Mouse (Mus musculus) hindbrain, postnatal 0 days (tissue): ENCODE results near the gene Syt1. TPM values are rescaled to one million over a fixed set of nuclear protein-coding genes. Genes with fewer than 3 reads are reported as not detected.

Source experiments
- ATAC-seq: fragments of 200-750 bp; cut with Nextera tagmentation; 2 replicates; pipeline ENCODE4 v1.8.0; 2017; ENCODE audit warnings: mild to moderate bottlenecking, moderate TSS enrichment, moderate library complexity
- DNase-seq: peaks from one replicate; pipeline ENCODE4 v3.0.0-alpha.2; 2015; ENCODE audit warnings: low spot score
- H3K27ac ChIP-seq: fragments of 300-500 bp; sonication (generic); 2 replicates; pipeline ENCODE4 v1.5.1; 2014; ENCODE audit warnings: mild to moderate bottlenecking
- H3K27me3 ChIP-seq: fragments of 300-500 bp; sonication (generic); 2 replicates; pipeline ENCODE4 v1.6.1; 2014; ENCODE audit warnings: low read length, mixed read lengths; ENCODE audit not compliant: insufficient read depth
- H3K36me3 ChIP-seq: fragments of 300-500 bp; sonication (generic); 2 replicates; pipeline ENCODE4 v1.6.1; 2014; ENCODE audit warnings: low read length, mixed read lengths; ENCODE audit not compliant: insufficient read depth
- H3K4me1 ChIP-seq: fragments of 300-500 bp; sonication (generic); 2 replicates; pipeline ENCODE4 v1.6.1; 2014; ENCODE audit warnings: antibody characterized with exemption, low read length, mixed read lengths; ENCODE audit not compliant: insufficient read depth
- H3K4me2 ChIP-seq: fragments of 300-500 bp; sonication (generic); 2 replicates; pipeline ENCODE4 v1.6.1; 2014; ENCODE audit warnings: low read depth, mild to moderate bottlenecking, low read length, moderate library complexity, mixed read lengths
- H3K4me3 ChIP-seq: fragments of 300-500 bp; sonication (generic); 2 replicates; pipeline ENCODE4 v1.5.1; 2014; ENCODE audit warnings: low read length
- H3K9ac ChIP-seq: fragments of 300-500 bp; sonication (generic); replicated peaks from 2 replicates; pipeline ENCODE4 v1.6.1; 2014; ENCODE audit warnings: mild to moderate bottlenecking, low read length, moderate library complexity, mixed read lengths
- H3K9me3 ChIP-seq: fragments of 300-500 bp; sonication (generic); 2 replicates; pipeline ENCODE4 v1.6.1; 2016; ENCODE audit warnings: low read length, mixed read lengths
- CTCF ChIP-seq: IDR thresholded peaks from 2 replicates; pipeline ENCODE4 v1.5.1; 2016; ENCODE audit warnings: antibody characterized with exemption, control low read depth, low read depth
- WGBS: fragments of 180-500 bp; shearing (Covaris S2); extraction: QIAGEN DNeasy Blood & Tissue Kit; methylation state at CpG from one replicate; pipeline ENCODE4 v1.1.7; 2014; 5-methylcytosine and 5-hydroxymethylcytosine counted together
- polyA plus RNA-seq: library from polyadenylated mRNA; unstranded; fragments of >200 nt; fragmentation: Nextera tagmentation; extraction: Ambion mirVana; gene quantifications from 2 replicates; pipeline ENCODE4 v1.2.1, GENCODE M21; 2015
- total RNA-seq: library from RNA; depleted of rRNA; stranded (reverse); fragments of >200 nt; gene quantifications from 2 replicates; pipeline ENCODE4 v1.2.3, GENCODE M21; 2014

The Syt1 gene
- total and polyA plus RNA-seq, 2 experiments from 2014 or later: 96.1 to 147 TPM

GRCm38 (mm10) chr10:108655074-108655473, 355.7 kb downstream of the Syt1 start:
- no peaks in the 10 kb centered on the region for H3K9me3 ChIP-seq
- TF ChIP-seq CTCF: no peak
- H3K9ac ChIP-seq: no peak overlapping the region
- no peak overlapping the region for H3K27ac ChIP-seq
- no peaks in the 10 kb centered on the region for H3K27me3 ChIP-seq
- H3K36me3 ChIP-seq: no peaks in the 10 kb centered on the region
- ATAC-seq: no peak
- no peaks in the 10 kb centered on the region for H3K4me1 ChIP-seq
- WGBS: 92% methylated on average over 11 of the region's 11 CpGs
- DNase-seq: no peak
- H3K4me3 ChIP-seq: no peak overlapping the region
- no peak overlapping the region for H3K4me2 ChIP-seq

DNA sequence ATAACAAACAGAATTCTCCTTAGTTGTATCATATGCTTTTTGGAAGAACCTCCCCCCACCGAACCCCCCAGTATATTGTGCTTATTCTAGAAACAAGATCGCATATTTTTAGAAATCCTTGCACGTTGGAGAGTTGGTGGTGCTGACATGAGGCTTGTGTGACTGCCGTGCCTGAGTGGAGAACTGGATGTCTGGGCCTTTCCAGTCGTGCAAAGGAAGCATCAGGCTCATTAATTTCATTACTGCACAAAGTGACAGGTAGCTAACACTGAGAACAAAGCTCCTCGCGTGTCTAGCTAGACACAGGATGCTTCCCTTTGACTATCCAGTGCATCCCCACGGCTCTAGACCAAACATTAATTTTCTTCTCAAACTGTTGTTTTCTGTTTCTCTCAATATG, 358.0 kb downstream of the Syt1 start:
- 60% methylated on average over 8 of the region's 8 CpGs for WGBS
- no peaks in the 10 kb centered on the region for H3K36me3 ChIP-seq
- H3K4me3 ChIP-seq: no peak overlapping the region
- H3K27me3 ChIP-seq: no peaks in the 10 kb centered on the region
- no peak for TF ChIP-seq CTCF
- H3K4me1 ChIP-seq: no peaks in the 10 kb centered on the region
- no peak overlapping the region for H3K27ac ChIP-seq
- DNase-seq: peak; percentile 19
- H3K4me2 ChIP-seq: no peak overlapping the region
- no peak overlapping the region for H3K9ac ChIP-seq
- ATAC-seq: no peak
- H3K9me3 ChIP-seq: no peaks in the 10 kb centered on the region

GRCm38 (mm10) chr10:108652066-108652465, 358.7 kb downstream of the Syt1 start:
- no peaks in the 10 kb centered on the region for H3K27me3 ChIP-seq
- DNase-seq (no peak), ATAC-seq (no peak)
- no peak overlapping the region for H3K4me3 ChIP-seq
- TF ChIP-seq CTCF: no peak
- H3K4me2 ChIP-seq: no peak overlapping the region
- H3K9ac ChIP-seq: no peak overlapping the region
- no peaks in the 10 kb centered on the region for H3K4me1 ChIP-seq
- H3K9me3 ChIP-seq: no peaks in the 10 kb centered on the region
- WGBS: 84% methylated on average over 8 of the region's 8 CpGs
- H3K36me3 ChIP-seq: no peaks in the 10 kb centered on the region
- no peak overlapping the region for H3K27ac ChIP-seq

GRCm38 (mm10) chr10:108649174-108649573, 361.6 kb downstream of the Syt1 start:
- H3K9ac ChIP-seq: no peak overlapping the region
- no peaks in the 10 kb centered on the region for H3K27me3 ChIP-seq
- DNase-seq: no peak
- H3K4me2 ChIP-seq: no peak overlapping the region
- H3K27ac ChIP-seq: peak overlapping the region; percentile 51; the same call in 1 of the 2 replicates
- no peaks in the 10 kb centered on the region for H3K36me3 ChIP-seq
- no peak for TF ChIP-seq CTCF
- H3K4me3 ChIP-seq: no peak overlapping the region
- H3K4me1 ChIP-seq: no peaks in the 10 kb centered on the region
- H3K9me3 ChIP-seq: no peaks in the 10 kb centered on the region
- ATAC-seq: no peak
- WGBS: 70% methylated on average over 7 of the region's 7 CpGs

DNA sequence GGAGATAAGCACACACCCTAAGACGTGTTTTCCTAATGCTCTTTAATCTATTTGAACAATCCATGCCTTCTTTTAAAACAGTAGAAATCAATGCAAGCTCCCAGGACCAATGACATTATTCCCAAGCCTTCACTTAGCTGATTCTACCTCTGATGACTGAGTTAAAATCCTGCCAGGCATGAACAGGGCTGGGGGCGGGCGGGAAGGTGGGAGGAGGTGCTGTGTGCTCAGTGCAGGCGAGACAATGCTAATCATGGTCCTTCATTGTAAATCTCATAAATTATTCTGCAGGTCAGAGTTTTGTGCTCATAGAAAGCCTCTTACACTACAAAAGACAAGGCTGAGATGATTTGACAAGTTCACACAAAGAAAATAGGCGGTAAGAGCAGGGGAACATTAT, 366.9 kb downstream of the Syt1 start:
- ATAC-seq: no peak

DNA sequence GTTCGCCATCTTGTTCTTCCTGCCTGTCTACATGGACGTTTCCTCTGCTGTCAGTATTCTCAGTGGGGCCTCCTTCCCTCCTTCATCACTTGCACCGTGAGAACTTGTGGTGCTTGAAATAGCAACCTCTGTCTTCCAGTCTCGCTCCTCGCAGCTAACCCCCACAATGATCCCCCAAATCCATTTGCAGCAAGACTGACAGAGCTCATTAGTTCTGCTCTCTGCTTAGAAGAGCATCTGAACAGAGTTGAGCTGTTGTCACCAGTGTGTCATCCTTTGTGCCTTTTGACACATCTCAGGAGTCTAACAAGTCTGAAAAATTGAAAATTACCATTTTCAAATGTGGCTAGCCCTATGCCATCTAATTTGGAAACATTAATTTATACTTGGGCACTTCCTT, 372.7 kb downstream of the Syt1 start:
- Histone ChIP-seq H3K4me2 (no peak overlapping the region), H3K36me3 (no peaks in the 10 kb centered on the region; the same call in 1 of the 2 replicates), H3K27ac (no peak overlapping the region), H3K27me3 (no peaks in the 10 kb centered on the region), H3K9ac (no peak overlapping the region), H3K4me1 (no peaks in the 10 kb centered on the region), H3K9me3 (no peaks in the 10 kb centered on the region), H3K4me3 (no peak overlapping the region)
- DNase-seq: no peak
- ATAC-seq: peak; percentile 40; the same call in 1 of the 2 replicates
- TF ChIP-seq CTCF: no peak
- 32% methylated on average over 5 of the region's 5 CpGs for WGBS

More for the DNA sequence above, 366.9 kb downstream of the Syt1 start:
- Histone ChIP-seq H3K4me3 (no peak overlapping the region), H3K27me3 (no peaks in the 10 kb centered on the region), H3K36me3 (no peaks in the 10 kb centered on the region), H3K9me3 (no peaks in the 10 kb centered on the region), H3K27ac (no peak overlapping the region), H3K9ac (no peak overlapping the region), H3K4me2 (no peak overlapping the region), H3K4me1 (no peaks in the 10 kb centered on the region)
- TF ChIP-seq CTCF: no peak
- 61% methylated on average over 5 of the region's 5 CpGs for WGBS
- DNase-seq: no peak

GRCm38 (mm10) chr10:108636086-108636485, 374.7 kb downstream of the Syt1 start:
- WGBS: 38% methylated on average over 7 of the region's 7 CpGs
- Histone ChIP-seq H3K4me1 (no peaks in the 10 kb centered on the region), H3K4me3 (no peak overlapping the region), H3K4me2 (no peak overlapping the region), H3K27ac (no peak overlapping the region), H3K27me3 (no peaks in the 10 kb centered on the region), H3K9ac (no peak overlapping the region), H3K9me3 (no peaks in the 10 kb centered on the region), H3K36me3 (no peaks in the 10 kb centered on the region; the same call in 1 of the 2 replicates)
- ATAC-seq: no peak
- DNase-seq: no peak
- no peak for TF ChIP-seq CTCF
